Mouse (Mus musculus) neural tube, embryonic 14.5 days (tissue): ENCODE data around the gene Usp53. TPM values are rescaled to one million over a fixed set of nuclear protein-coding genes. Genes with fewer than 3 reads are reported as not detected.
"Not testable (repeated sequence)": the region's sequence is repeated elsewhere in the genome, so short reads cannot be mapped to it uniquely, and the experiment has no call there.

ENCODE experiments used
- ATAC-seq: fragments of 200-750 bp; cut with Nextera tagmentation; 2 replicates; pipeline ENCODE4 v1.8.0; 2017; ENCODE audit warnings: low read depth, mild to moderate bottlenecking, moderate TSS enrichment, moderate library complexity
- H3K27ac ChIP-seq: fragments of 300-500 bp; sonication (generic); 2 replicates; pipeline ENCODE4 v1.5.1; 2014; ENCODE audit warnings: low read depth, mild to moderate bottlenecking, control low read depth, low read length, moderate library complexity, mixed read lengths
- H3K27me3 ChIP-seq: fragments of 300-500 bp; sonication (generic); 2 replicates; pipeline ENCODE4 v1.6.1; 2014; ENCODE audit warnings: low read length; ENCODE audit not compliant: control insufficient read depth, insufficient read depth
- H3K36me3 ChIP-seq: fragments of 300-500 bp; sonication (generic); 2 replicates; pipeline ENCODE4 v1.6.1; 2014; ENCODE audit warnings: low read length, mixed read lengths; ENCODE audit not compliant: control insufficient read depth, insufficient read depth
- H3K4me1 ChIP-seq: fragments of 300-500 bp; sonication (generic); 2 replicates; pipeline ENCODE4 v1.6.1; 2014; ENCODE audit warnings: low read length; ENCODE audit not compliant: control insufficient read depth, insufficient read depth
- H3K4me2 ChIP-seq: fragments of 300-500 bp; sonication (generic); 2 replicates; pipeline ENCODE4 v1.6.1; 2014; ENCODE audit warnings: mild to moderate bottlenecking, low read depth, low read length, control low read depth
- H3K4me3 ChIP-seq: fragments of 300-500 bp; sonication (generic); 2 replicates; pipeline ENCODE4 v1.5.1; 2014; ENCODE audit warnings: low read depth, low read length, control low read depth, mixed read lengths
- H3K9ac ChIP-seq: fragments of 300-500 bp; sonication (generic); replicated peaks from 2 replicates; pipeline ENCODE4 v1.6.1; 2014; ENCODE audit warnings: low read depth, mild to moderate bottlenecking, control low read depth, low read length, mixed read lengths
- H3K9me3 ChIP-seq: fragments of 300-500 bp; sonication (generic); 2 replicates; pipeline ENCODE4 v1.6.1; 2016; ENCODE audit warnings: low read length; ENCODE audit not compliant: control insufficient read depth
- WGBS: fragments of 180-500 bp; shearing (Covaris S2); extraction: QIAGEN DNeasy Blood & Tissue Kit; methylation state at CpG from one replicate; pipeline ENCODE4 v1.1.7; 2014; 5-methylcytosine and 5-hydroxymethylcytosine counted together
- polyA plus RNA-seq: library from polyadenylated mRNA; unstranded; fragments of >200 nt; fragmentation: Nextera tagmentation; extraction: Ambion mirVana; gene quantifications from 2 replicates; pipeline ENCODE4 v1.2.1, GENCODE M21; 2014

Gene Usp53
- polyA plus RNA-seq, 1 experiment from 2014 or later = 15.1 TPM

GRCm38 (mm10) chr3:122972126-122972822, 12.0 kb downstream of the Usp53 start:
- WGBS = 75% methylated on average over 3 of the region's 3 CpGs
- Histone ChIP-seq H3K4me1 (no peaks in the 10 kb centered on the region), H3K9ac (no peak overlapping the region), H3K27ac (no peak overlapping the region), H3K9me3 (no peaks in the 10 kb centered on the region), H3K4me2 (no peak overlapping the region), H3K27me3 (no peaks in the 10 kb centered on the region), H3K36me3 (no peaks in the 10 kb centered on the region), H3K4me3 (no peak overlapping the region)
- ATAC-seq = no peak

GRCm38 (mm10) chr3:122968391-122968790, 15.9 kb downstream of the Usp53 start:
- Histone ChIP-seq H3K27ac (no peak overlapping the region), H3K9me3 (no peaks in the 10 kb centered on the region), H3K36me3 (no peaks in the 10 kb centered on the region), H3K4me3 (no peak overlapping the region), H3K9ac (no peak overlapping the region), H3K27me3 (no peaks in the 10 kb centered on the region), H3K4me2 (no peak overlapping the region), H3K4me1 (no peaks in the 10 kb centered on the region)
- 92% methylated on average over 9 of the region's 9 CpGs for WGBS
- ATAC-seq = no peak

GRCm38 (mm10) chr3:122964301-122964700, 20.0 kb downstream of the Usp53 start:
- H3K36me3 ChIP-seq = no peaks in the 10 kb centered on the region
- no peak overlapping the region for H3K4me3 ChIP-seq
- no peak overlapping the region for H3K27ac ChIP-seq
- ATAC-seq = no peak
- no peaks in the 10 kb centered on the region for H3K27me3 ChIP-seq
- 92% methylated on average over 5 of the region's 5 CpGs for WGBS
- no peak overlapping the region for H3K9ac ChIP-seq
- H3K9me3 ChIP-seq = no peaks in the 10 kb centered on the region
- no peak overlapping the region for H3K4me2 ChIP-seq
- no peaks in the 10 kb centered on the region for H3K4me1 ChIP-seq

- H3K9ac ChIP-seq = no peak overlapping the region
- H3K36me3 ChIP-seq = 0 out of 2 replicates have a peak, but pooled peaks cover 4% of the 10 kb centered on the region
- H3K4me1 ChIP-seq = no peaks in the 10 kb centered on the region
- no peak overlapping the region for H3K4me3 ChIP-seq
- H3K4me2 ChIP-seq = no peak overlapping the region
- H3K9me3 ChIP-seq = no peaks in the 10 kb centered on the region
- no peaks in the 10 kb centered on the region for H3K27me3 ChIP-seq
- no peak for ATAC-seq
- H3K27ac ChIP-seq = no peak overlapping the region
- WGBS = 98% methylated on average over 2 of the region's 2 CpGs
Observed at GRCm38 (mm10) chr3:122950129-122950528, 34.2 kb downstream of the Usp53 start.

GRCm38 (mm10) chr3:122943387-122943890, 40.9 kb downstream of the Usp53 start:
- H3K36me3 ChIP-seq = no peaks in the 10 kb centered on the region
- no peaks in the 10 kb centered on the region for H3K9me3 ChIP-seq
- ATAC-seq = no peak
- 86% methylated on average over 6 of the region's 6 CpGs for WGBS
- no peaks in the 10 kb centered on the region for H3K4me1 ChIP-seq
- no peaks in the 10 kb centered on the region for H3K27me3 ChIP-seq
- no peak overlapping the region for H3K4me2 ChIP-seq
- H3K4me3 ChIP-seq = no peak overlapping the region
- H3K9ac ChIP-seq = no peak overlapping the region
- no peak overlapping the region for H3K27ac ChIP-seq

GRCm38 (mm10) chr3:122939215-122939614, 45.1 kb downstream of the Usp53 start:
- no peaks in the 10 kb centered on the region for H3K4me1 ChIP-seq
- ATAC-seq = no peak
- H3K4me2 ChIP-seq = no peak overlapping the region
- 88% methylated on average over 2 of the region's 2 CpGs for WGBS
- H3K9me3 ChIP-seq = no peaks in the 10 kb centered on the region
- H3K27ac ChIP-seq = no peak overlapping the region
- no peaks in the 10 kb centered on the region for H3K36me3 ChIP-seq
- H3K27me3 ChIP-seq = no peaks in the 10 kb centered on the region
- H3K9ac ChIP-seq = no peak overlapping the region
- H3K4me3 ChIP-seq = no peak overlapping the region

- not testable (repeated sequence) for H3K36me3 ChIP-seq, H3K9ac ChIP-seq, H3K4me1 ChIP-seq, H3K27me3 ChIP-seq, H3K4me2 ChIP-seq, H3K9me3 ChIP-seq, H3K4me3 ChIP-seq, ATAC-seq, H3K27ac ChIP-seq
- WGBS = 85% methylated on average over 13 of the region's 13 CpGs
Observed at GRCm38 (mm10) chr3:122937176-122937575, 47.1 kb downstream of the Usp53 start.

- H3K9me3 ChIP-seq = no peaks in the 10 kb centered on the region
- H3K27me3 ChIP-seq = no peaks in the 10 kb centered on the region
- H3K4me2 ChIP-seq = no peak overlapping the region
- no peak overlapping the region for H3K27ac ChIP-seq
- no peaks in the 10 kb centered on the region for H3K36me3 ChIP-seq
- WGBS = 94% methylated on average over 1 of the region's 1 CpGs
- H3K9ac ChIP-seq = no peak overlapping the region
- H3K4me1 ChIP-seq = no peaks in the 10 kb centered on the region
- no peak overlapping the region for H3K4me3 ChIP-seq
- ATAC-seq = no peak
Observed at GRCm38 (mm10) chr3:122932466-122932865, 51.8 kb downstream of the Usp53 start.

- Histone ChIP-seq H3K4me1 (peaks cover 4% of the 10 kb centered on the region; the same call in 1 of the 2 replicates), H3K9me3 (no peaks in the 10 kb centered on the region), H3K27me3 (no peaks in the 10 kb centered on the region), H3K4me2 (no peak overlapping the region), H3K9ac (no peak overlapping the region), H3K36me3 (no peaks in the 10 kb centered on the region), H3K27ac (no peak overlapping the region), H3K4me3 (no peak overlapping the region)
- ATAC-seq = no peak
- WGBS = 91% methylated on average over 6 of the region's 6 CpGs
Observed at GRCm38 (mm10) chr3:122929723-122930122, 54.6 kb downstream of the Usp53 start.
